Mouse (Mus musculus): ENCODE data around the gene Tmem131. TPM values are rescaled to one million over a fixed set of nuclear protein-coding genes. Genes with fewer than 3 reads are reported as not detected.

Gene Tmem131
- polyA plus RNA-seq, 1 experiment from 2014 or later: 11.4 TPM

DNA sequence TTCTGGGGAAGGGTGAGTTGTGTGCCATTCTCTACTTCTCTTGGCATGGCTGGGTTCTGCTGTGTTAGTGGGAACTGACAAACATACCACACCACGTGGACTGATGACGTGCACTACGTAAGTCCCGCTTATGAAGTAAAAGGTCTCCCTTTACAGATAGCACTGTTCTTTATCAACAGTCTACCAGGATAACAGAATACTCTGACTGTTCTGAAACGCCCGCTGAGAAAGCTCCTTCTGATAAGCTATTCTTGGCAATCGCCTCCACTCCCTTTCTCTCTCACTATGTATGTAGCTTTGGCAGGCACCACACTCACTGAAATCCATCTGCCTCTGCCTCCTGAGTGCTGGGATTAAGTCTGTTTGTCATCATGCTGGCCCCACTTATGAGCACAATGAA is 130.1 kb downstream of the Tmem131 start:
- Histone ChIP-seq H3K4me2 (peak overlapping the region; percentile 16), H3K27ac (ENCODE audit: low read depth, low read length) (peak overlapping the region; percentile 4; the same call in 1 of the 2 replicates), H3K27me3 (ENCODE audit: control insufficient read depth, insufficient read depth, low read length) (no peaks in the 10 kb centered on the region), H3K9ac (ENCODE audit: low read depth, low read length) (no peak overlapping the region), H3K4me3 (ENCODE audit: low read depth, low read length) (no peak overlapping the region), H3K36me3 (ENCODE audit: control insufficient read depth, insufficient read depth, low read length) (peaks cover 16% of the 10 kb centered on the region), H3K4me1 (ENCODE audit: control insufficient read depth, insufficient read depth, low read length) (peaks cover 13% of the 10 kb centered on the region), H3K9me3 (replicated peaks; ENCODE audit: control insufficient read depth, low read length) (no peaks in the 10 kb centered on the region)
- WGBS (ENCODE audit: insufficient replicate concordance): 21% methylated on average over 7 of the region's 7 CpGs
- no peak for ATAC-seq (replicated peaks; ENCODE audit: insufficient number of reproducible peaks, low FRiP score, low TSS enrichment)

DNA sequence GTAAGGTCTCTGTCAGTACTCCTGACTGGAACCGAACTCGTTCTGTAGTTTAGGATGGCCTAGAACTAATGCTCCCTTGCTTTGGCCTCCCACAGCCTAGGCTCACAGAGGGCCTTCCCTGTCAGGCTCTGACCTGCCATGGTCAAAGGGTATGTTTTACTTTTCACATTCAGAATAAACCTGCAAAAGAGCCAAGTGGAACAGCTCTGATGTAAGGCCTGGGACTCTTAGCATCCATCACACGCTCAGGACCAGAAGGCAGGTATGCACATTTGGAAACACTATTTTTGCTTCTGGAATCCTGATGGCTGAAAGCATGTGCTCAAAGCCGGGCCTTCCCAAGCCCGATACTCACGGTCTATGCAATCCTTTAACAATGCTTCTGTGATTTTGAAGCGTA is 131.7 kb downstream of the Tmem131 start:
- H3K27me3 ChIP-seq (ENCODE audit: control insufficient read depth, insufficient read depth, low read length): no peaks in the 10 kb centered on the region
- peaks cover 31% of the 10 kb centered on the region for H3K36me3 ChIP-seq (ENCODE audit: control insufficient read depth, insufficient read depth, low read length)
- no peak overlapping the region for H3K27ac ChIP-seq (ENCODE audit: low read depth, low read length)
- 93% methylated on average over 7 of the region's 7 CpGs for WGBS (ENCODE audit: insufficient replicate concordance)
- peaks cover 13% of the 10 kb centered on the region for H3K4me1 ChIP-seq (ENCODE audit: control insufficient read depth, insufficient read depth, low read length)
- H3K4me3 ChIP-seq (ENCODE audit: low read depth, low read length): no peak overlapping the region
- H3K9me3 ChIP-seq (replicated peaks; ENCODE audit: control insufficient read depth, low read length): no peaks in the 10 kb centered on the region
- no peak for ATAC-seq (replicated peaks; ENCODE audit: insufficient number of reproducible peaks, low FRiP score, low TSS enrichment)
- H3K4me2 ChIP-seq: no peak overlapping the region
- no peak overlapping the region for H3K9ac ChIP-seq (ENCODE audit: low read depth, low read length)

DNA sequence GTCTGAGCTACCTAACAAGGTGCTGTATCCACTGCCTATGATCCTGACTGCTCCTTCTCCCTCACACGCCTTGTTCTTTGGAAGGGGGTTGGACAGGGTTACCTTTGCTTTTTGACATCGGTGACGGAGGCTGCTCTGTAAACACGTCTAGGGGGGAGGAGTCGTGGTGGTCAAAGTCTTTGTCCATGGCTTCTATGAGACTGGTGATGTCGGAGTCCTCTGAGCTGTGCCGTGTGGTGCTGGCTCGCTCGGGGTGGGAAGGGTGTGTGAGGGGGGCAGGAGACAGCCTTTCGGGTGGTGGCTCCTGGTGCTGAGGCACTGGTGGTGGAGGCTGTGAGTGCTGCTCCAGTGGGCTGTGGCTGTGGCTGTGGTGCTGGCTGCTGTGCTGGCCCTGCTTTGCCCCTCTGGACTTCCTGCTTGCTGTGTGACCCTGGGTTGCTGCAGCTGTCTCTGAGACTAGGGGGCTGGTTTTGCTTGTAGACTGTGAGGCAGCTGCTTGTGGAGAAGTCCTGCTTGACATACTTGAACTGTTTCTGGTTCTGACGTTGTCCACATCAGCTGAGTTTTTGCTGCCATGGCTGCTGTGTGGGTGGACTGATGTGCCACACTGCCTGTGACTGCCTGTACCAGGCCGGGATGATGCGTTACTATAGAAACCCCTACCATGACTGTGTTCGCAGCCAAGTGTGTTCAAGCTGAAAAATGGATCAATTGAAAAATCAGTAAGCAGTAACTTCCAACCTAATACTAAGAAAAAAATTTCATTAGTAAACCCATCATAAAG is 135.5 kb downstream of the Tmem131 start:
- WGBS (ENCODE audit: insufficient replicate concordance): 94% methylated on average over 14 of the region's 14 CpGs
- Histone ChIP-seq H3K4me2 (no peak overlapping the region), H3K27ac (ENCODE audit: low read depth, low read length) (no peak overlapping the region), H3K4me3 (ENCODE audit: low read depth, low read length) (no peak overlapping the region), H3K9ac (ENCODE audit: low read depth, low read length) (no peak overlapping the region), H3K9me3 (replicated peaks; ENCODE audit: control insufficient read depth, low read length) (no peaks in the 10 kb centered on the region), H3K4me1 (ENCODE audit: control insufficient read depth, insufficient read depth, low read length) (no peaks in the 10 kb centered on the region), H3K36me3 (ENCODE audit: control insufficient read depth, insufficient read depth, low read length) (peaks cover 41% of the 10 kb centered on the region), H3K27me3 (ENCODE audit: control insufficient read depth, insufficient read depth, low read length) (no peaks in the 10 kb centered on the region)
- no peak for ATAC-seq (replicated peaks; ENCODE audit: insufficient number of reproducible peaks, low FRiP score, low TSS enrichment)

DNA sequence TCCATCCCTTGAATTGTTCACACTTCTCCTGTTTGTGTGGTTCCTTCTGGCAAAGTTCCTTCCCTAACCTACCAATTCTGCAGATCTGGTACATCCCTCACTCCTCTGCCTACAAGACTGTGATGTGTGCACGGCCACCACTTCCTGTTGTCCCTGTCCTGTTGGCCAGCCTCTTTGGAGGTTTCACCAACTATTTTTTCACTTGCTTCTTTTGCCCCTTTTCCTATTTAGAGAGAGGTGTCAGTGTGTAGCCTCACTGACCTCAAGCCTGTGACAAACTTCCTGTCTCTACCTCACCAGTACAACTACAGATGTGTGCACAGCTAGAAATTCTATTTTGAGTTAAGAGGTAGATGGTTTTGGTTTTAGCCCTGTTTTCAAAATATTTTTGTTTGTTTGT is 136.4 kb downstream of the Tmem131 start:
- Histone ChIP-seq H3K27me3 (ENCODE audit: control insufficient read depth, insufficient read depth, low read length) (no peaks in the 10 kb centered on the region), H3K9me3 (replicated peaks; ENCODE audit: control insufficient read depth, low read length) (no peaks in the 10 kb centered on the region), H3K4me3 (ENCODE audit: low read depth, low read length) (no peak overlapping the region), H3K4me2 (no peak overlapping the region), H3K9ac (ENCODE audit: low read depth, low read length) (no peak overlapping the region), H3K27ac (ENCODE audit: low read depth, low read length) (no peak overlapping the region), H3K36me3 (ENCODE audit: control insufficient read depth, insufficient read depth, low read length) (peaks cover 45% of the 10 kb centered on the region), H3K4me1 (ENCODE audit: control insufficient read depth, insufficient read depth, low read length) (no peaks in the 10 kb centered on the region)
- WGBS (ENCODE audit: insufficient replicate concordance): 95% methylated on average over 1 of the region's 1 CpGs
- ATAC-seq (replicated peaks; ENCODE audit: insufficient number of reproducible peaks, low FRiP score, low TSS enrichment): no peak

DNA sequence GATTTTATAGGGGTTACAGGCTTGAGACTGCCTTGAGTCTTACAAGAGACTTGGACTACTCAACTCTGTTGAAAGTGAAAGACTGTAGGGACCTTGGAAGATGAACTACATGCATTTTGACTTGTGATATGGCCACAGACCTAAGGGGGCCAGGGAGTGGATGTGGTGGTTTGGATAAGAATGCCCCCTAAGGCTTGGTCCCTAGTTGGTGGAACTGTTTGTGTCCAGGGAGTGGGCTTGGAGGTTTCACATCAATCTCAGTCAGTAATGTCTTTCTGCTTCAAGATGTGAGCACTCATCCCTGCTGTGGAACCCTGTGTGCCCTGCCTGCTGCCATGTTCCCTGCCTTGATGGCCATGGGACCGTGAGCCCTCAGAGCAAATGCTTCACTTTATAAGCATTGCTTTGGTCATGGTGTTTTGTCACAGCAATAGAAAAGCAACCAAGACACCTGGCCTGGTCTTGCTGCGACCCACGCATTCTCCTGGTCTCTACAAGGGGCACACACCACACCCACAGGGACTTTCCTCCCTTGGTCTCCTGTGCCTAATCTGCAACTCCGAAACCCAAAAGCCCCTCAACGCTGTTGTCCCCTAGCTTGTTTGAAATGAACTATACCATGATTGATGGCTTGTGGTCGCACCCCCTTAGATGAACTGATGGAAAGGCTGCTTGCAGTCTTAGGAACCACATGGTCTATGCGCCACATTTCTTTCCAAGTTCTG is 137.1 kb downstream of the Tmem131 start:
- H3K36me3 ChIP-seq (ENCODE audit: control insufficient read depth, insufficient read depth, low read length): peaks cover 50% of the 10 kb centered on the region
- WGBS (ENCODE audit: insufficient replicate concordance): 95% methylated on average over 7 of the region's 7 CpGs

DNA sequence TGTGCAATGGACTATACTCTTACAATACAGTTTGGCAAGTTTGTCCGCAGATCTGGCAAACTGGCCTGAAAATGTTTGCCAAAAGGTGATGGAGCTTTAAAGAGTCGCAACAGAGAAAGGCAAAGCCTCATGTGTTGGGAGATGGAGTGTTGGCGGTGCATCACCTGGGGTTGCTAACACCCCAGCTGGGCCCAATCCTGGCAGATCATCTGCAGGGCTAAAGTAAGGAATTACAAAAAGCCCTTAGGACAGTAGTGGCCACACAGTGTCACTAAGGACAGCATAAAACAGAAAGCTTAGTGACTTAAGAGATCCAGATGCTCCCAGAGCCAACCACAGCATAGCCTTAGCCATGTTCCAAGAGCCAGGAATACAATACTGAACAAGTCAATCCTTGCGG is 138.6 kb downstream of the Tmem131 start:
- Histone ChIP-seq H3K9me3 (replicated peaks; ENCODE audit: control insufficient read depth, low read length) (no peaks in the 10 kb centered on the region), H3K9ac (ENCODE audit: low read depth, low read length) (no peak overlapping the region), H3K27me3 (ENCODE audit: control insufficient read depth, insufficient read depth, low read length) (no peaks in the 10 kb centered on the region), H3K27ac (ENCODE audit: low read depth, low read length) (no peak overlapping the region), H3K4me3 (ENCODE audit: low read depth, low read length) (no peak overlapping the region), H3K4me1 (ENCODE audit: control insufficient read depth, insufficient read depth, low read length) (no peaks in the 10 kb centered on the region), H3K4me2 (no peak overlapping the region), H3K36me3 (ENCODE audit: control insufficient read depth, insufficient read depth, low read length) (peaks cover 43% of the 10 kb centered on the region)
- no peak for ATAC-seq (replicated peaks; ENCODE audit: insufficient number of reproducible peaks, low FRiP score, low TSS enrichment)
- 93% methylated on average over 4 of the region's 4 CpGs for WGBS (ENCODE audit: insufficient replicate concordance)

More for the DNA sequence above, 137.1 kb downstream of the Tmem131 start:
- Histone ChIP-seq H3K27ac (ENCODE audit: low read depth, low read length) (no peak overlapping the region), H3K9ac (ENCODE audit: low read depth, low read length) (no peak overlapping the region), H3K9me3 (replicated peaks; ENCODE audit: control insufficient read depth, low read length) (no peaks in the 10 kb centered on the region), H3K4me2 (no peak overlapping the region), H3K4me3 (ENCODE audit: low read depth, low read length) (no peak overlapping the region), H3K4me1 (ENCODE audit: control insufficient read depth, insufficient read depth, low read length) (no peaks in the 10 kb centered on the region), H3K27me3 (ENCODE audit: control insufficient read depth, insufficient read depth, low read length) (no peaks in the 10 kb centered on the region)
- ATAC-seq (replicated peaks; ENCODE audit: insufficient number of reproducible peaks, low FRiP score, low TSS enrichment): no peak

DNA sequence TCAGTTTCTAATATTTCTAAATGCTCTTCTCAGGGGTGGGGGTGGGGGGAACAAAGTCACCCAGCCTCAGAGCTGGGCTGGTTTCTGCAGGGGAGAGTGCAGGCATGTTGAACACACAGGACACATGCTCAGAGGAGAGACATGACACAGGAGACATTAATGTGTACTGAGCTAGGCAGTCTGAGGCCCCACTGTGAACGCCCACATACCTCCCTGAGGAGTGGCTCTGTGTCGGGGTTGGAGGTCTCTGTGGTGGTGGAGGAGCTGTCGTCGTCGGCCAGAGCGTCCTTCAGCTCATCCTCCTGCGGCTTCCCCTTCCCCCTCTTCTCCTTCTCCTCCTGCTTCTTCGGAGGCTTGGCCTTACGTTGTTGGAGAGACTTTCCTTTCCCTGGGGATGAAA is 139.2 kb downstream of the Tmem131 start:
- WGBS (ENCODE audit: insufficient replicate concordance): 79% methylated on average over 9 of the region's 9 CpGs
- peaks cover 43% of the 10 kb centered on the region for H3K36me3 ChIP-seq (ENCODE audit: control insufficient read depth, insufficient read depth, low read length)
- H3K27me3 ChIP-seq (ENCODE audit: control insufficient read depth, insufficient read depth, low read length): no peaks in the 10 kb centered on the region
- no peak for ATAC-seq (replicated peaks; ENCODE audit: insufficient number of reproducible peaks, low FRiP score, low TSS enrichment)
- H3K27ac ChIP-seq (ENCODE audit: low read depth, low read length): no peak overlapping the region
- H3K4me2 ChIP-seq: no peak overlapping the region
- no peaks in the 10 kb centered on the region for H3K4me1 ChIP-seq (ENCODE audit: control insufficient read depth, insufficient read depth, low read length)
- H3K4me3 ChIP-seq (ENCODE audit: low read depth, low read length): no peak overlapping the region
- no peaks in the 10 kb centered on the region for H3K9me3 ChIP-seq (replicated peaks; ENCODE audit: control insufficient read depth, low read length)
- H3K9ac ChIP-seq (ENCODE audit: low read depth, low read length): no peak overlapping the region

DNA sequence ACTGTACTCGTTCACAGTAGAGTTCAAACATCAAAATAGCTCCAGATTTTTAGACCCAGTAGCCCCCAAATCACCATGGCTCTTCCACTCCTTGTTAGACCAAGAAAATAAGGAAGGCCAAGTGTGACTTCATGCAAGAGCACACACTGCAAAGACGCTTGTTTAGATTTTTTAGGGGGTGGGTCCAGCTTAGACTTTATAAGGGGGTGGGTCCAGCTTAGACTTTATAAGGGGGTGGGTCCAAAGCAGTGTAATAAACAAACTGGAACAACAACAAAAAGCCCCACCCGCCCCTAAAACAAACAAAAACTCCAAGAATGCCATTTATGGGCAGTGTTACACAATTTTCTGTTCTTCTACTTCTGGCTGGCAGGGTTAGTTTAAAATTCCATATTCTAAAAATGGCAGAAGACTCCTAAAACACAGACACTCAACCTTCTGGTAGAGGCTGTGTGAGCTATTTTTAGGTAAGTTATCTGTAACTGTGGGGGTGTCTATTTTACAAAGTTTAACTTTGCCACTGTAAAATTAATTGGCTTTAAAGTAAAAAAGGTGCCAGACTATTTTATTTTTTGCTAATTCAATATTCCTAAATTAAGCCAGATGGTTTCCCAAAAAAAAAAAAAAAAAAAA is 143.0 kb downstream of the Tmem131 start:
- Histone ChIP-seq H3K27me3 (ENCODE audit: control insufficient read depth, insufficient read depth, low read length) (no peaks in the 10 kb centered on the region), H3K4me2 (no peak overlapping the region), H3K9me3 (replicated peaks; ENCODE audit: control insufficient read depth, low read length) (no peaks in the 10 kb centered on the region), H3K4me3 (ENCODE audit: low read depth, low read length) (no peak overlapping the region), H3K36me3 (ENCODE audit: control insufficient read depth, insufficient read depth, low read length) (peaks cover 42% of the 10 kb centered on the region), H3K4me1 (ENCODE audit: control insufficient read depth, insufficient read depth, low read length) (no peaks in the 10 kb centered on the region), H3K27ac (ENCODE audit: low read depth, low read length) (no peak overlapping the region), H3K9ac (ENCODE audit: low read depth, low read length) (no peak overlapping the region)
- WGBS (ENCODE audit: insufficient replicate concordance): 62% methylated on average over 3 of the region's 3 CpGs
- ATAC-seq (replicated peaks; ENCODE audit: insufficient number of reproducible peaks, low FRiP score, low TSS enrichment): no peak
